Mouse (Mus musculus): ENCODE results near the gene Khdc4.

DNA sequence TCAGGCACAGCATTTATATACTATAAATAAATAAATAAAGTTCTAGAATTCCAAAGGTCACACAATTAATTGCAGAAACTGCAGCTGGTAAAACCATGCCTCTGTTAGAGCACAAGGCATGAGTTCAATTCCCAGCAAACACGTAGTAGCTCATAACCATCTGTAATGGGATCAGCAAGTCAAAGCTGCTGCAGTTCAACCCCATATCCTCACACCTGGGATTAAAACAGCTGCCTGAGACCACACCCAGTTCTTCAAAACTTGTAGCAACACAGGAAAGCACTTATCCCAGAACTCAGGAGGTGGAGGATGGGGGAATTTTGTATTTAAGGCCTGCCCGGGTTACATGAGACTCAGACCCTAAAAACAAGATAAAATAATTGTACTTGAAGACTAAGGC is 29.1 kb downstream of the Khdc4 start:
- no peak for TF ChIP-seq CTCF (IDR thresholded peaks at IDR 0.05; ENCODE audit: low read depth)
- no peak for TF ChIP-seq EP300 (IDR thresholded peaks at IDR 0.05; ENCODE audit: low read depth)
